Mouse (Mus musculus) MEL (cell line): ENCODE results near the gene Ghitm. TPM values are rescaled to one million over a fixed set of nuclear protein-coding genes. Genes with fewer than 3 reads are reported as not detected.

Experiments
- DNase-seq: peaks from one replicate; pipeline ENCODE4 v3.0.0; 2011; ENCODE audit warnings: low read depth, low spot score
- H3K27ac ChIP-seq: 2 replicates; pipeline ENCODE4 v1.5.1; 2012; ENCODE audit warnings: low read depth, mild to moderate bottlenecking, control low read depth, low read length, moderate library complexity; ENCODE audit not compliant: control insufficient read depth
- H3K27me3 ChIP-seq, 2 experiments: fragments of 150-350 bp in 1 of 2; sonication (generic) in 1 of 2; 2 replicates each; pipeline ENCODE4 v1.6.1; 2012; ENCODE audit warnings: low read length in 2 of 2, mild to moderate bottlenecking in 2 of 2, improper control_type of control experiment in 1 of 2, moderate library complexity in 1 of 2; ENCODE audit not compliant: insufficient read depth in 2 of 2, control insufficient read depth in 1 of 2
- H3K36me3 ChIP-seq, 2 experiments: 2 replicates each; pipeline ENCODE4 v1.6.1; 2012 to 2014; ENCODE audit warnings: low read length in 2 of 2, improper control_type of control experiment in 1 of 2, inconsistent platforms in 1 of 2, mild to moderate bottlenecking in 1 of 2; ENCODE audit not compliant: insufficient read depth in 2 of 2, control insufficient read depth in 1 of 2
- H3K4me1 ChIP-seq, 2 experiments: fragments of 150-350 bp in 1 of 2; sonication (generic) in 1 of 2; 2 replicates each; pipeline ENCODE4 v1.6.1; 2012; ENCODE audit warnings: low read length in 2 of 2, improper control_type of control experiment in 1 of 2, mild to moderate bottlenecking in 1 of 2; ENCODE audit not compliant: insufficient read depth in 2 of 2, control insufficient read depth in 1 of 2
- H3K4me3 ChIP-seq, 2 experiments: fragments of 150-350 bp in 1 of 2; sonication (generic) in 1 of 2; 2 replicates each; pipeline ENCODE4 v1.5.1; 2012; ENCODE audit warnings: low read depth in 2 of 2, low read length in 2 of 2, mild to moderate bottlenecking in 2 of 2, moderate library complexity in 2 of 2, control low read depth in 1 of 2, improper control_type of control experiment in 1 of 2; ENCODE audit not compliant: control insufficient read depth in 1 of 2, insufficient read depth in 1 of 2
- H3K79me2 ChIP-seq: 2 replicates; pipeline ENCODE4 v1.6.1; 2012; ENCODE audit warnings: mild to moderate bottlenecking, low read length, moderate library complexity; ENCODE audit not compliant: control insufficient read depth, poor library complexity, insufficient read depth
- H3K9ac ChIP-seq: 2 replicates; pipeline ENCODE4 v1.6.1; 2012; ENCODE audit warnings: low read depth, mild to moderate bottlenecking, control low read depth, low read length, moderate library complexity; ENCODE audit not compliant: control insufficient read depth, poor library complexity, severe bottlenecking
- H3K9me3 ChIP-seq: fragments of 150-350 bp; sonication (generic); replicated peaks from 2 replicates; pipeline ENCODE4 v1.6.1; 2012; ENCODE audit warnings: mild to moderate bottlenecking, low read length, improper control_type of control experiment, moderate library complexity; ENCODE audit not compliant: insufficient read depth
- CHD1 ChIP-seq: IDR thresholded peaks from 2 replicates; pipeline ENCODE4 v1.6.1; 2012; ENCODE audit warnings: low read depth, mild to moderate bottlenecking, inconsistent platforms, low read length, improper control_type of control experiment
- CHD2 ChIP-seq: IDR thresholded peaks from 2 replicates; pipeline ENCODE4 v1.6.1; 2011; ENCODE audit warnings: low read length, improper control_type of control experiment
- CTCF ChIP-seq, 3 experiments: IDR thresholded peaks in 2 of 3; conservative IDR thresholded peaks in 1 of 3; 2 replicates each; pipeline ENCODE4 v1.5.1; 2011 to 2012; ENCODE audit warnings: low read length in 3 of 3, low read depth in 2 of 3, mild to moderate bottlenecking in 2 of 3, improper control_type of control experiment in 1 of 3, inconsistent platforms in 1 of 3, mixed read lengths in 1 of 3, moderate library complexity in 1 of 3; ENCODE audit not compliant: control insufficient read depth in 1 of 3, insufficient read depth in 1 of 3, poor library complexity in 1 of 3, severe bottlenecking in 1 of 3
- E2F4 ChIP-seq: IDR thresholded peaks from 2 replicates; pipeline ENCODE4 v1.6.1; 2011; ENCODE audit warnings: low read depth, low read length, improper control_type of control experiment, borderline replicate concordance
- EP300 ChIP-seq, 2 experiments: IDR thresholded peaks; 2 replicates each; pipeline ENCODE4 v1.6.1; 2011; ENCODE audit warnings: improper control_type of control experiment in 2 of 2, low read length in 2 of 2, low read depth in 1 of 2, mild to moderate bottlenecking in 1 of 2
- GABPA ChIP-seq: IDR thresholded peaks from 2 replicates; pipeline ENCODE4 v1.6.1; 2012; ENCODE audit warnings: low read depth, mild to moderate bottlenecking, inconsistent platforms, low read length, improper control_type of control experiment, moderate library complexity
- GATA1 ChIP-seq: IDR thresholded peaks from 2 replicates; pipeline ENCODE4 v1.6.1; 2011; ENCODE audit warnings: low read depth, low read length, improper control_type of control experiment
- JUND ChIP-seq: IDR thresholded peaks from 2 replicates; pipeline ENCODE4 v1.6.1; 2011; ENCODE audit warnings: low read depth, mild to moderate bottlenecking, improper control_type of control experiment, low read length
- KAT2A ChIP-seq: conservative IDR thresholded peaks from 2 replicates; pipeline ENCODE4 v1.6.1; 2012; ENCODE audit warnings: low read depth, low read length, improper control_type of control experiment, inconsistent platforms
- MAFK ChIP-seq: IDR thresholded peaks from 2 replicates; pipeline ENCODE4 v1.6.1; 2011; ENCODE audit warnings: low read depth, mild to moderate bottlenecking, low read length, improper control_type of control experiment, borderline replicate concordance
- MAZ ChIP-seq: IDR thresholded peaks from 2 replicates; pipeline ENCODE4 v1.6.1; 2012; ENCODE audit warnings: low read depth, mild to moderate bottlenecking, inconsistent platforms, low read length, improper control_type of control experiment
- MXI1 ChIP-seq: IDR thresholded peaks from 2 replicates; pipeline ENCODE4 v1.6.1; 2011; ENCODE audit warnings: mild to moderate bottlenecking, low read depth, low read length, improper control_type of control experiment
- MYB ChIP-seq: IDR thresholded peaks from 2 replicates; pipeline ENCODE4 v1.6.1; 2011; ENCODE audit warnings: mild to moderate bottlenecking, low read depth, low read length, improper control_type of control experiment
- MYC ChIP-seq: IDR thresholded peaks from 2 replicates; pipeline ENCODE4 v1.6.1; 2011; ENCODE audit warnings: low read depth, mild to moderate bottlenecking, low read length, improper control_type of control experiment, moderate library complexity
- NELFE ChIP-seq: IDR thresholded peaks from 2 replicates; pipeline ENCODE4 v1.6.1; 2011; ENCODE audit warnings: low read depth, low read length, improper control_type of control experiment
- POLR2AphosphoS2 ChIP-seq: IDR thresholded peaks from 2 replicates; pipeline ENCODE4 v1.6.1; 2011; ENCODE audit warnings: low read length, improper control_type of control experiment
- POLR2AphosphoS5 ChIP-seq: IDR thresholded peaks from 2 replicates; pipeline ENCODE4 v1.6.1; 2012; ENCODE audit warnings: low read depth, borderline replicate concordance, mild to moderate bottlenecking, inconsistent platforms, low read length, moderate library complexity, mixed read lengths
- SIN3A ChIP-seq: IDR thresholded peaks from 2 replicates; pipeline ENCODE4 v1.6.1; 2012; ENCODE audit warnings: low read length, improper control_type of control experiment, inconsistent platforms
- TBP ChIP-seq: IDR thresholded peaks from 2 replicates; pipeline ENCODE4 v1.8.0; 2011; ENCODE audit warnings: low read depth, low read length, improper control_type of control experiment
- ZNF384 ChIP-seq: IDR thresholded peaks from 2 replicates; pipeline ENCODE4 v1.6.1; 2012; ENCODE audit warnings: low read depth, mild to moderate bottlenecking, inconsistent platforms, low read length, improper control_type of control experiment
- polyA plus RNA-seq, 2 experiments: library from polyadenylated mRNA; stranded (reverse) in 1 of 2; unstranded in 1 of 2; fragments of >175 nt in 1 of 2; fragments of >200 nt in 1 of 2; gene quantifications; 2 replicates each; pipeline versions ENCODE4 v1.2.1 to v1.2.4; 2012; ENCODE audit warnings: low replicate concordance in 2 of 2, low read depth in 1 of 2; ENCODE audit not compliant: insufficient read length in 2 of 2, insufficient read depth in 1 of 2, missing spikeins in 1 of 2
- total RNA-seq: library from RNA; depleted of rRNA; stranded (reverse); fragments of 300-350 nt; gene quantifications from 2 replicates; pipeline ENCODE4 v1.2.3, GENCODE M21; 2012

Gene Ghitm
- total and polyA plus RNA-seq, 3 experiments, result 108 to 279 (median 138) TPM

GRCm38 (mm10) chr14:37095556-37095955, 39.5 kb downstream of the Ghitm start:
- Histone ChIP-seq H3K9me3 (no peaks in the 10 kb centered on the region), H3K36me3 (no peaks in the 10 kb centered on the region), H3K79me2 (no peaks in the 10 kb centered on the region), H3K4me1 (no peaks in the 10 kb centered on the region), H3K27ac (no peak overlapping the region), H3K4me3 (no peak overlapping the region), H3K9ac (no peak overlapping the region), H3K27me3 (no peaks in the 10 kb centered on the region)
- DNase-seq, result no peak
- no peak for TF ChIP-seq POLR2AphosphoS5
- no peak for TF ChIP-seq CTCF (IDR thresholded peaks at IDR 0.05 in 2 of 3, conservative IDR thresholded peaks at IDR 0.05 in 1 of 3; ENCODE audit: control insufficient read depth in 1 of 3, insufficient read depth in 1 of 3, low read depth in 2 of 3, low read length in 3 of 3, poor library complexity in 1 of 3, severe bottlenecking in 1 of 3)
- TF ChIP-seq NELFE, result no peak
- TF ChIP-seq CHD1, result no peak
- TF ChIP-seq GATA1, result no peak
- TF ChIP-seq ZNF384, result no peak
- TF ChIP-seq SIN3A, result no peak
- no peak for TF ChIP-seq MAZ
- TF ChIP-seq EP300 (IDR thresholded peaks at IDR 0.05; ENCODE audit: low read depth in 1 of 2, low read length in 2 of 2), result no peak
- no peak for TF ChIP-seq POLR2AphosphoS2
- no peak for TF ChIP-seq E2F4
- TF ChIP-seq CHD2, result no peak

- H3K27me3 ChIP-seq, result no peaks in the 10 kb centered on the region
- no peaks in the 10 kb centered on the region for H3K9me3 ChIP-seq
- H3K9ac ChIP-seq, result no peak overlapping the region
- no peak overlapping the region for H3K4me3 ChIP-seq
- no peaks in the 10 kb centered on the region for H3K36me3 ChIP-seq
- no peaks in the 10 kb centered on the region for H3K79me2 ChIP-seq
- H3K27ac ChIP-seq, result no peak overlapping the region
- no peak for DNase-seq
- TF ChIP-seq E2F4 (no peak), MYB (no peak), MXI1 (no peak), MYC (no peak), CHD1 (no peak), EP300 (IDR thresholded peaks at IDR 0.05; ENCODE audit: low read depth in 1 of 2, low read length in 2 of 2) (no peak), GABPA (no peak), MAFK (no peak), SIN3A (no peak), JUND (no peak), KAT2A (no peak), NELFE (no peak), TBP (no peak), GATA1 (no peak)
- H3K4me1 ChIP-seq, result no peaks in the 10 kb centered on the region
Observed at GRCm38 (mm10) chr14:37094436-37094835, 40.6 kb downstream of the Ghitm start.
